Mouse (Mus musculus): ENCODE measurements around the gene Pycr2. TPM values are rescaled to one million over a fixed set of nuclear protein-coding genes. Genes with fewer than 3 reads are reported as not detected.

The Pycr2 gene
- total RNA-seq, 2 experiments from 2014 or later, result 16.1 to 18.8 TPM

GRCm38 (mm10) chr1:180942166-180943031, 38.3 kb downstream of the Pycr2 start, which contains the start of gene Tmem63a:
TSS of gene Tmem63a (plus strand) at chr1:180942344.
- DNase-seq, result peak; percentile 81

- no peak for DNase-seq
These were observed 39.0 kb downstream of the Pycr2 start for GRCm38 (mm10) chr1:180943032-180943644.

DNA sequence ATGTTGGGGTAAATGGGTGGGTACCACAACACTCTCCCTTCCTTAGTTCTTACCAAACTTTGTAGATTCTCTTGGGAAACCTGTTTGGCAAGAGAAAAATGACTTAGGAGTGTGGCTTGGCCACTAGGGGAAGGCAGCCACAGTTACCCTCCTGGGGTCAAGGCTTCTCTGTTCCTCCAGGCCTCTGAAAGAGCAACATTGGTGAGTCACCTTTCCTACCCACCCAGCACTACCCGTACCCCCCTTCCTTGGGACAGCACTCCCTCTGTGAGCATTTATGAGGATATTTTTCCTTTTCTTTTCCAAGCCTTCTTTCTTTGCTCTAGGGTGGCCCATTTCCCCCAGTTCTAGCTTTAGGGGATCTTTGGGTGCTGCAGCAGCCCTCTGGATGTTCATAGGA, 39.8 kb downstream of the Pycr2 start:
- DNase-seq, result no peak

- no peak for DNase-seq
These were observed 40.5 kb downstream of the Pycr2 start for GRCm38 (mm10) chr1:180944553-180944952.

GRCm38 (mm10) chr1:180945001-180945980, 41.2 kb downstream of the Pycr2 start:
- peak; percentile 70 for DNase-seq

DNA sequence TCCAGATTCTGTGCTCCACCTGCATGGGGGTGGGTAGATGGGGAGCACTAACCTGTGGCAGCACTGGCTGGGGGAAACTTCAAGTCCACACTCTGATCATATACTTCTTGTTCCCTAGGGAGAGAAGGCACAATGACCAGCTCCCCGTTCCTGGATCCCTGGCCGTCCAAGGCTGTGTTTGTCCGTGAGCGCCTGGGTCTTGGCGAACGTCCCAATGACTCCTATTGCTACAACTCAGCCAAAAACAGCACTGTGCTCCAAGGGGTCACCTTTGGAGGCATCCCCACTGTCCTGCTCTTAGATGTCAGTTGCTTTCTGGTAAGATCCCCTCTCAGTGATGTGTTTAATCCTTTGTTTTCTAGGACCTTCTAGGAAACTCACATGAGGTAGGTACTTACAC, 42.4 kb downstream of the Pycr2 start:
- DNase-seq, result no peak

- no peak for DNase-seq
These were observed 48.1 kb downstream of the Pycr2 start for GRCm38 (mm10) chr1:180952085-180952746.

- DNase-seq, result no peak
These were observed 48.7 kb downstream of the Pycr2 start for GRCm38 (mm10) chr1:180952808-180953207.

GRCm38 (mm10) chr1:180956401-180956800, 52.3 kb downstream of the Pycr2 start:
- DNase-seq, result no peak

- DNase-seq, result peak; percentile 39
These were observed 52.9 kb downstream of the Pycr2 start for GRCm38 (mm10) chr1:180956973-180957381.

Other genes starting within 250 kb of the Pycr2 start
- not detected for gene Mixl1, start 207.3 kb upstream of the Pycr2 start, total RNA-seq (2021)
- 10 to 100 TPM; 35.8 to 36.5 TPM for gene Acbd3, start 178.2 kb upstream of the Pycr2 start, total RNA-seq (2021)
- 1,000 to 10,000 TPM in 1 of 2 experiments, 100 to 1,000 TPM in 1; 959 to 1,008 TPM for gene H3f3a, start 90.3 kb upstream of the Pycr2 start, total RNA-seq (2021)
- 10 to 100 TPM; 17.7 to 19.8 TPM for gene Sde2, start 53.2 kb upstream of the Pycr2 start, total RNA-seq (2021)
- gene Lefty2, start 11.2 kb upstream of the Pycr2 start, total RNA-seq (2021), result not detected
- under 1 TPM; 0.48 to 0.79 TPM for gene Lefty1, start 30.7 kb downstream of the Pycr2 start, total RNA-seq (2021)
- gene Tmem63a, start 38.1 kb downstream of the Pycr2 start, total RNA-seq (2021), result 10 to 100 TPM; 17.7 to 18.0 TPM
- gene Ephx1, start 116.6 kb downstream of the Pycr2 start, total RNA-seq (2021), result 10 to 100 TPM; 11.6 to 13.8 TPM
- not detected for gene 9130409I23Rik, start 146.9 kb downstream of the Pycr2 start, total RNA-seq (2021)
- 10 to 100 TPM; 12.0 to 15.0 TPM for gene Nvl, start 239.9 kb downstream of the Pycr2 start, total RNA-seq (2021)
- 10 to 100 TPM; 52.8 to 58.1 TPM for gene Cnih4, start 240.4 kb downstream of the Pycr2 start, total RNA-seq (2021)